8 mouse cellular contexts compared by ENCODE assay signal in genomic region chr2:106973959-106974639, GRCm38 (mm10). TPM values are rescaled to one million over a fixed set of nuclear protein-coding genes. Genes with fewer than 3 reads are reported as not detected.
DNase-seq lines count a peak whose midpoint lies in the region; ATAC-seq lines count a peak whose summit lies in the region.

Gene Arl14ep, minus strand, starts transcription at chr2:106974424.

- no peaks in the 10 kb centered on the region for H3K9me3 ChIP-seq in heart, embryonic 10.5 days
- no peaks in the 10 kb centered on the region for H3K9me3 ChIP-seq in kidney, embryonic 15.5 days (replicated peaks)

- peak; percentile 80 to 82 for DNase-seq in B cell, adult 2 months
- peak; percentile 95 for DNase-seq in brain, adult 2 months (ENCODE audit: low read depth, low spot score)
- DNase-seq in heart, embryonic 10.5 days (ENCODE audit: low spot score), result peak; percentile 94
- DNase-seq in liver, result peak; percentile 85
- DNase-seq in spleen, postnatal 4 days (ENCODE audit: low spot score in 2 of 2), result peak; percentile 79 to 89

- peak; percentile 87 for ATAC-seq in erythroblast, adult 5-6 weeks (replicated peaks; ENCODE audit: low FRiP score, poor library complexity, severe bottlenecking)
- ATAC-seq in kidney, embryonic 15.5 days (replicated peaks; ENCODE audit: low FRiP score), result peak; percentile 98
- peak; percentile 96 for ATAC-seq in monocyte, adult 5-6 weeks (replicated peaks; ENCODE audit: insufficient number of reproducible peaks, low FRiP score, low TSS enrichment, poor library complexity, severe bottlenecking)

- H3K27ac ChIP-seq in heart, embryonic 10.5 days, result peak within 1 kb of the TSS; percentile 95
- peak within 1 kb of the TSS; percentile 33 for H3K27ac ChIP-seq in kidney, embryonic 15.5 days

- peak within 1 kb of the TSS; percentile 66 for H3K9ac ChIP-seq in kidney, embryonic 15.5 days

- peaks cover 12% of the 10 kb centered on the region; the same call in 1 of the 2 replicates for H3K4me1 ChIP-seq in heart, embryonic 10.5 days
- peaks cover 7% of the 10 kb centered on the region for H3K4me1 ChIP-seq in kidney, embryonic 15.5 days

- no peaks in the 10 kb centered on the region for H3K27me3 ChIP-seq in heart, embryonic 10.5 days (ENCODE audit: insufficient read depth, poor library complexity, severe bottlenecking)
- H3K27me3 ChIP-seq in kidney, embryonic 15.5 days, result no peaks in the 10 kb centered on the region

- peaks cover 2% of the 10 kb centered on the region; the same call in 1 of the 2 replicates for H3K36me3 ChIP-seq in heart, embryonic 10.5 days
- peaks cover 3% of the 10 kb centered on the region; the same call in 1 of the 2 replicates for H3K36me3 ChIP-seq in kidney, embryonic 15.5 days

- peak within 1 kb of the TSS; percentile 72 for H3K4me2 ChIP-seq in kidney, embryonic 15.5 days

- peak within 1 kb of the TSS; percentile 86 for H3K4me3 ChIP-seq in heart, embryonic 10.5 days
- peak within 1 kb of the TSS; percentile 58 for H3K4me3 ChIP-seq in kidney, embryonic 15.5 days (replicated peaks)

- WGBS in heart, embryonic 10.5 days, result 1% methylated on average over 36 of the region's 36 CpGs
- under 1% methylated on average over 36 of the region's 36 CpGs for WGBS in kidney, embryonic 15.5 days

RNA-seq across cellular contexts. Expression of gene Arl14ep, which starts in this region (rescaled TPM):
- total RNA-seq in erythroblast, adult 5-6 weeks (2015; ENCODE audit: low replicate concordance), result 5.6 and 23.6 TPM in 2 replicates
- 6.7 and 7.1 TPM in 2 replicates for total RNA-seq in erythroblast, adult 5-6 weeks (2017; ENCODE audit: low replicate concordance)
- polyA plus RNA-seq in heart, embryonic 10.5 days (2016; fragmentation: Nextera tagmentation; extraction: Ambion mirVana), result 27.9 and 33.0 TPM in 2 replicates
- polyA plus RNA-seq in kidney, embryonic 15.5 days (2015; fragmentation: Nextera tagmentation; extraction: Ambion mirVana), result 49.9 TPM in 2 replicates
- 25.8 to 28.6 TPM (median 27.7 TPM) in 3 replicates for total RNA-seq in monocyte, adult 5-6 weeks (2017)

Comparison
In these comparisons a context has a peak if more than half of its experiments do, and no peak if none do; other contexts are left out.
1. Peak in every context shown above with its lines: DNase-seq, ATAC-seq, H3K4me3 ChIP-seq and H3K27ac ChIP-seq.